Mouse (Mus musculus) forebrain, embryonic 13.5 days (tissue): ENCODE results near the gene Patj. TPM values are rescaled to one million over a fixed set of nuclear protein-coding genes. Genes with fewer than 3 reads are reported as not detected.

Source experiments
- ATAC-seq: fragments of 200-750 bp; cut with Nextera tagmentation; 2 replicates; pipeline ENCODE4 v1.8.0; 2017
- H3K27ac ChIP-seq: fragments of 300-500 bp; sonication (generic); 2 replicates; pipeline ENCODE4 v1.5.1; 2015; ENCODE audit warnings: inconsistent platforms, mild to moderate bottlenecking, moderate library complexity
- H3K27me3 ChIP-seq: fragments of 300-500 bp; sonication (generic); 2 replicates; pipeline ENCODE4 v1.6.1; 2015; ENCODE audit warnings: mild to moderate bottlenecking, inconsistent platforms
- H3K36me3 ChIP-seq: fragments of 300-500 bp; sonication (generic); 2 replicates; pipeline ENCODE4 v1.6.1; 2015; ENCODE audit warnings: mild to moderate bottlenecking, inconsistent platforms; ENCODE audit not compliant: poor library complexity, severe bottlenecking
- H3K4me1 ChIP-seq: fragments of 300-500 bp; sonication (generic); 2 replicates; pipeline ENCODE4 v1.6.1; 2015; ENCODE audit warnings: inconsistent platforms
- H3K4me2 ChIP-seq: fragments of 300-500 bp; sonication (generic); 2 replicates; pipeline ENCODE4 v1.6.1; 2015; ENCODE audit warnings: inconsistent platforms, mild to moderate bottlenecking, moderate library complexity
- H3K4me3 ChIP-seq: fragments of 300-500 bp; sonication (generic); 2 replicates; pipeline ENCODE4 v1.5.1; 2015; ENCODE audit warnings: mild to moderate bottlenecking, inconsistent platforms
- H3K9ac ChIP-seq: fragments of 300-500 bp; sonication (generic); 2 replicates; pipeline ENCODE4 v1.6.1; 2015; ENCODE audit warnings: mild to moderate bottlenecking, inconsistent platforms
- H3K9me3 ChIP-seq: fragments of 300-500 bp; sonication (generic); replicated peaks from 2 replicates; pipeline ENCODE4 v1.6.1; 2016; ENCODE audit warnings: inconsistent platforms
- WGBS: fragments of 180-500 bp; shearing (Covaris S2); methylation state at CpG from one replicate; pipeline ENCODE4 v1.1.7; 2015; 5-methylcytosine and 5-hydroxymethylcytosine counted together
- polyA plus RNA-seq: library from polyadenylated mRNA; unstranded; fragments of >200 nt; fragmentation: Nextera tagmentation; extraction: Ambion mirVana; gene quantifications from 2 replicates; pipeline ENCODE4 v1.2.1, GENCODE M21; 2015

The Patj gene
- polyA plus RNA-seq, 1 experiment from 2014 or later: 10.7 TPM

GRCm38 (mm10) chr4:98450829-98451228 is 55.2 kb downstream of the Patj start:
- 92% methylated on average over 5 of the region's 5 CpGs for WGBS
- no peaks in the 10 kb centered on the region for H3K27me3 ChIP-seq
- no peaks in the 10 kb centered on the region for H3K36me3 ChIP-seq
- ATAC-seq: no peak
- H3K4me3 ChIP-seq: no peak overlapping the region
- H3K4me2 ChIP-seq: no peak overlapping the region
- H3K4me1 ChIP-seq: no peaks in the 10 kb centered on the region
- no peaks in the 10 kb centered on the region for H3K9me3 ChIP-seq
- H3K9ac ChIP-seq: no peak overlapping the region
- H3K27ac ChIP-seq: no peak overlapping the region

GRCm38 (mm10) chr4:98451259-98451658 is 55.7 kb downstream of the Patj start:
- Histone ChIP-seq H3K4me2 (no peak overlapping the region), H3K27ac (no peak overlapping the region), H3K4me1 (no peaks in the 10 kb centered on the region), H3K9me3 (no peaks in the 10 kb centered on the region), H3K4me3 (no peak overlapping the region), H3K27me3 (no peaks in the 10 kb centered on the region), H3K36me3 (no peaks in the 10 kb centered on the region), H3K9ac (no peak overlapping the region)
- 88% methylated on average over 3 of the region's 3 CpGs for WGBS
- no peak for ATAC-seq

- H3K9ac ChIP-seq: no peak overlapping the region
- no peak overlapping the region for H3K4me2 ChIP-seq
- no peak overlapping the region for H3K27ac ChIP-seq
- ATAC-seq: no peak
- H3K9me3 ChIP-seq: no peaks in the 10 kb centered on the region
- WGBS: 95% methylated on average over 2 of the region's 2 CpGs
- no peaks in the 10 kb centered on the region for H3K27me3 ChIP-seq
- no peaks in the 10 kb centered on the region for H3K4me1 ChIP-seq
- no peaks in the 10 kb centered on the region for H3K36me3 ChIP-seq
- H3K4me3 ChIP-seq: no peak overlapping the region
These were observed 57.1 kb downstream of the Patj start for GRCm38 (mm10) chr4:98452725-98453124.

- 86% methylated on average over 5 of the region's 5 CpGs for WGBS
- Histone ChIP-seq H3K9ac (no peak overlapping the region), H3K9me3 (no peaks in the 10 kb centered on the region), H3K4me2 (no peak overlapping the region), H3K4me3 (no peak overlapping the region), H3K36me3 (no peaks in the 10 kb centered on the region), H3K27ac (no peak overlapping the region), H3K4me1 (no peaks in the 10 kb centered on the region), H3K27me3 (no peaks in the 10 kb centered on the region)
- no peak for ATAC-seq
These were observed 57.6 kb downstream of the Patj start for GRCm38 (mm10) chr4:98453231-98453630.

- WGBS: 90% methylated on average over 2 of the region's 2 CpGs
- Histone ChIP-seq H3K4me3 (no peak overlapping the region), H3K9ac (no peak overlapping the region), H3K9me3 (no peaks in the 10 kb centered on the region), H3K27me3 (no peaks in the 10 kb centered on the region), H3K4me1 (no peaks in the 10 kb centered on the region), H3K27ac (no peak overlapping the region), H3K4me2 (no peak overlapping the region), H3K36me3 (no peaks in the 10 kb centered on the region)
- ATAC-seq: no peak
These were observed 59.8 kb downstream of the Patj start for GRCm38 (mm10) chr4:98455352-98455751.

- ATAC-seq: no peak
- no peak overlapping the region for H3K4me2 ChIP-seq
- no peak overlapping the region for H3K27ac ChIP-seq
- H3K36me3 ChIP-seq: no peaks in the 10 kb centered on the region
- H3K9ac ChIP-seq: no peak overlapping the region
- H3K9me3 ChIP-seq: no peaks in the 10 kb centered on the region
- WGBS: 91% methylated on average over 8 of the region's 8 CpGs
- H3K27me3 ChIP-seq: no peaks in the 10 kb centered on the region
- H3K4me1 ChIP-seq: no peaks in the 10 kb centered on the region
- H3K4me3 ChIP-seq: no peak overlapping the region
These were observed 60.3 kb downstream of the Patj start for GRCm38 (mm10) chr4:98455910-98456309.

GRCm38 (mm10) chr4:98461804-98462341 is 66.3 kb downstream of the Patj start:
- no peak for ATAC-seq
- H3K27ac ChIP-seq: no peak overlapping the region
- H3K4me1 ChIP-seq: no peaks in the 10 kb centered on the region
- no peak overlapping the region for H3K4me2 ChIP-seq
- H3K4me3 ChIP-seq: no peak overlapping the region
- no peaks in the 10 kb centered on the region for H3K36me3 ChIP-seq
- 100% methylated on average over 2 of the region's 2 CpGs for WGBS
- no peaks in the 10 kb centered on the region for H3K27me3 ChIP-seq
- H3K9me3 ChIP-seq: no peaks in the 10 kb centered on the region
- H3K9ac ChIP-seq: no peak overlapping the region

- no peak overlapping the region for H3K27ac ChIP-seq
- no peak for ATAC-seq
- H3K4me2 ChIP-seq: no peak overlapping the region
- H3K27me3 ChIP-seq: no peaks in the 10 kb centered on the region
- H3K4me3 ChIP-seq: no peak overlapping the region
- no peaks in the 10 kb centered on the region for H3K9me3 ChIP-seq
- WGBS: 94% methylated on average over 1 of the region's 1 CpGs
- no peaks in the 10 kb centered on the region for H3K36me3 ChIP-seq
- no peak overlapping the region for H3K9ac ChIP-seq
- no peaks in the 10 kb centered on the region for H3K4me1 ChIP-seq
These were observed 69.9 kb downstream of the Patj start for GRCm38 (mm10) chr4:98465476-98465875.

- H3K27ac ChIP-seq: no peak overlapping the region
- WGBS: 89% methylated on average over 2 of the region's 2 CpGs
- no peaks in the 10 kb centered on the region for H3K36me3 ChIP-seq
- ATAC-seq: no peak
- H3K4me1 ChIP-seq: no peaks in the 10 kb centered on the region
- H3K4me2 ChIP-seq: no peak overlapping the region
- no peak overlapping the region for H3K4me3 ChIP-seq
- H3K9me3 ChIP-seq: no peaks in the 10 kb centered on the region
- no peak overlapping the region for H3K9ac ChIP-seq
- H3K27me3 ChIP-seq: no peaks in the 10 kb centered on the region
These were observed 70.3 kb downstream of the Patj start for GRCm38 (mm10) chr4:98465886-98466285.

GRCm38 (mm10) chr4:98471376-98471775 is 75.8 kb downstream of the Patj start:
- Histone ChIP-seq H3K27me3 (no peaks in the 10 kb centered on the region), H3K36me3 (no peaks in the 10 kb centered on the region), H3K4me1 (0 out of 2 replicates have a peak, but pooled peaks cover 3% of the 10 kb centered on the region), H3K9me3 (no peaks in the 10 kb centered on the region), H3K9ac (no peak overlapping the region), H3K27ac (no peak overlapping the region), H3K4me3 (no peak overlapping the region), H3K4me2 (no peak overlapping the region)
- WGBS: 88% methylated on average over 7 of the region's 7 CpGs
- no peak for ATAC-seq

GRCm38 (mm10) chr4:98473491-98473890 is 77.9 kb downstream of the Patj start:
- Histone ChIP-seq H3K9ac (no peak overlapping the region), H3K9me3 (no peaks in the 10 kb centered on the region), H3K4me3 (no peak overlapping the region), H3K27ac (no peak overlapping the region), H3K36me3 (no peaks in the 10 kb centered on the region), H3K27me3 (no peaks in the 10 kb centered on the region), H3K4me2 (no peak overlapping the region), H3K4me1 (0 out of 2 replicates have a peak, but pooled peaks cover 3% of the 10 kb centered on the region)
- WGBS: 66% methylated on average over 3 of the region's 3 CpGs
- ATAC-seq: no peak

- Histone ChIP-seq H3K36me3 (no peaks in the 10 kb centered on the region), H3K27ac (no peak overlapping the region), H3K9ac (no peak overlapping the region), H3K4me2 (no peak overlapping the region), H3K4me3 (no peak overlapping the region), H3K27me3 (no peaks in the 10 kb centered on the region), H3K9me3 (no peaks in the 10 kb centered on the region), H3K4me1 (0 out of 2 replicates have a peak, but pooled peaks cover 3% of the 10 kb centered on the region)
- ATAC-seq: no peak
- WGBS: 75% methylated on average over 3 of the region's 3 CpGs
These were observed 82.4 kb downstream of the Patj start for GRCm38 (mm10) chr4:98478005-98478404.

- H3K4me1 ChIP-seq: no peaks in the 10 kb centered on the region
- no peaks in the 10 kb centered on the region for H3K36me3 ChIP-seq
- 81% methylated on average over 3 of the region's 3 CpGs for whole genome bisulfite sequencing
- no peak overlapping the region for H3K27ac ChIP-seq
- no peak overlapping the region for H3K9ac ChIP-seq
- no peak overlapping the region for H3K4me2 ChIP-seq
- no peak overlapping the region for H3K4me3 ChIP-seq
- no peaks in the 10 kb centered on the region for H3K27me3 ChIP-seq
- ATAC-seq: no peak
- H3K9me3 ChIP-seq: no peaks in the 10 kb centered on the region
These were observed 90.9 kb downstream of the Patj start for GRCm38 (mm10) chr4:98486475-98486874.
